Mouse (Mus musculus) heart, embryonic 15.5 days (tissue): Measurements from ENCODE around the gene Zdhhc13. TPM values are rescaled to one million over a fixed set of nuclear protein-coding genes. Genes with fewer than 3 reads are reported as not detected.

ENCODE experiments used
- ATAC-seq: fragments of 200-750 bp; cut with Nextera tagmentation; replicated peaks from 2 replicates; pipeline ENCODE4 v1.8.0; 2017; ENCODE audit warnings: low read depth, moderate TSS enrichment; ENCODE audit not compliant: insufficient number of reproducible peaks, insufficient read depth, low FRiP score
- H3K27ac ChIP-seq: fragments of 300-500 bp; sonication (generic); 2 replicates; pipeline ENCODE4 v1.5.1; 2015; ENCODE audit warnings: mild to moderate bottlenecking, inconsistent platforms
- H3K27me3 ChIP-seq: fragments of 300-500 bp; sonication (generic); 2 replicates; pipeline ENCODE4 v1.6.1; 2015; ENCODE audit warnings: inconsistent platforms
- H3K36me3 ChIP-seq: fragments of 300-500 bp; sonication (generic); 2 replicates; pipeline ENCODE4 v1.6.1; 2015; ENCODE audit warnings: mild to moderate bottlenecking, inconsistent platforms
- H3K4me1 ChIP-seq: fragments of 300-500 bp; sonication (generic); replicated peaks from 2 replicates; pipeline ENCODE4 v1.6.1; 2015; ENCODE audit warnings: inconsistent platforms
- H3K4me2 ChIP-seq: fragments of 300-500 bp; sonication (generic); 2 replicates; pipeline ENCODE4 v1.6.1; 2015; ENCODE audit warnings: inconsistent platforms, mild to moderate bottlenecking, moderate library complexity
- H3K4me3 ChIP-seq: fragments of 300-500 bp; sonication (generic); 2 replicates; pipeline ENCODE4 v1.5.1; 2015; ENCODE audit warnings: mild to moderate bottlenecking, inconsistent platforms
- H3K9ac ChIP-seq: fragments of 300-500 bp; sonication (generic); 2 replicates; pipeline ENCODE4 v1.6.1; 2015; ENCODE audit warnings: mild to moderate bottlenecking, inconsistent platforms
- H3K9me3 ChIP-seq: fragments of 300-500 bp; sonication (generic); replicated peaks from 2 replicates; pipeline ENCODE4 v1.6.1; 2016; ENCODE audit warnings: inconsistent platforms
- WGBS: fragments of 180-500 bp; shearing (Covaris S2); methylation state at CpG from one replicate; pipeline ENCODE4 v1.1.7; 2015; ENCODE audit warnings: mixed read lengths; 5-methylcytosine and 5-hydroxymethylcytosine counted together
- polyA plus RNA-seq: library from polyadenylated mRNA; unstranded; fragments of >200 nt; fragmentation: Nextera tagmentation; extraction: Ambion mirVana; gene quantifications from 2 replicates; pipeline ENCODE4 v1.2.1, GENCODE M21; 2015

The Zdhhc13 gene
- polyA plus RNA-seq, 1 experiment from 2014 or later = 31.2 TPM

GRCm38 (mm10) chr7:48825170-48825569 is 36.4 kb downstream of the Zdhhc13 start:
- Histone ChIP-seq H3K4me2 (no peak overlapping the region), H3K4me3 (no peak overlapping the region), H3K27ac (peak overlapping the region; percentile 60), H3K9me3 (no peaks in the 10 kb centered on the region), H3K36me3 (peaks cover 36% of the 10 kb centered on the region), H3K4me1 (peaks cover 41% of the 10 kb centered on the region), H3K9ac (no peak overlapping the region), H3K27me3 (no peaks in the 10 kb centered on the region)
- 36% methylated on average over 6 of the region's 6 CpGs for WGBS
- ATAC-seq = peak; percentile 73

GRCm38 (mm10) chr7:48829177-48829910 is 40.5 kb downstream of the Zdhhc13 start:
- Histone ChIP-seq H3K27ac (peak overlapping the region; percentile 83), H3K4me3 (no peak overlapping the region), H3K4me2 (no peak overlapping the region), H3K36me3 (peaks cover 42% of the 10 kb centered on the region), H3K27me3 (no peaks in the 10 kb centered on the region), H3K4me1 (peaks cover 77% of the 10 kb centered on the region), H3K9me3 (no peaks in the 10 kb centered on the region), H3K9ac (no peak overlapping the region)
- peak; percentile 75 for ATAC-seq
- 27% methylated on average over 5 of the region's 5 CpGs for WGBS

- H3K9ac ChIP-seq = no peak overlapping the region
- no peaks in the 10 kb centered on the region for H3K9me3 ChIP-seq
- H3K27me3 ChIP-seq = no peaks in the 10 kb centered on the region
- no peak overlapping the region for H3K4me2 ChIP-seq
- peaks cover 44% of the 10 kb centered on the region for H3K36me3 ChIP-seq
- 10% methylated on average over 2 of the region's 2 CpGs for WGBS
- H3K4me3 ChIP-seq = no peak overlapping the region
- H3K4me1 ChIP-seq = peaks cover 78% of the 10 kb centered on the region
- ATAC-seq = peak; percentile 70
- H3K27ac ChIP-seq = peak overlapping the region; percentile 83
Observed at GRCm38 (mm10) chr7:48830395-48830794, 41.6 kb downstream of the Zdhhc13 start.

- Histone ChIP-seq H3K9ac (peak overlapping the region; percentile 33; the same call in 1 of the 2 replicates), H3K9me3 (no peaks in the 10 kb centered on the region), H3K4me3 (no peak overlapping the region), H3K27me3 (no peaks in the 10 kb centered on the region), H3K36me3 (peaks cover 39% of the 10 kb centered on the region), H3K4me2 (no peak overlapping the region), H3K27ac (peak overlapping the region; percentile 83), H3K4me1 (peaks cover 75% of the 10 kb centered on the region)
- ATAC-seq = no peak
- 47% methylated on average over 1 of the region's 1 CpGs for WGBS
Observed at GRCm38 (mm10) chr7:48832735-48833134, 43.9 kb downstream of the Zdhhc13 start.

GRCm38 (mm10) chr7:48834371-48834970 is 45.7 kb downstream of the Zdhhc13 start:
- Histone ChIP-seq H3K4me1 (peaks cover 72% of the 10 kb centered on the region), H3K36me3 (peaks cover 45% of the 10 kb centered on the region), H3K27ac (peak overlapping the region; percentile 83), H3K4me3 (no peak overlapping the region), H3K4me2 (no peak overlapping the region), H3K9ac (no peak overlapping the region), H3K9me3 (no peaks in the 10 kb centered on the region), H3K27me3 (no peaks in the 10 kb centered on the region)
- ATAC-seq = no peak
- WGBS = 46% methylated on average over 4 of the region's 4 CpGs

GRCm38 (mm10) chr7:48834989-48835626 is 46.3 kb downstream of the Zdhhc13 start:
- H3K9me3 ChIP-seq = no peaks in the 10 kb centered on the region
- H3K9ac ChIP-seq = no peak overlapping the region
- no peak for ATAC-seq
- H3K36me3 ChIP-seq = peaks cover 45% of the 10 kb centered on the region
- H3K27ac ChIP-seq = peak overlapping the region; percentile 83
- peaks cover 73% of the 10 kb centered on the region for H3K4me1 ChIP-seq
- H3K4me2 ChIP-seq = no peak overlapping the region
- no peak overlapping the region for H3K4me3 ChIP-seq
- H3K27me3 ChIP-seq = no peaks in the 10 kb centered on the region
- 85% methylated on average over 12 of the region's 12 CpGs for WGBS

GRCm38 (mm10) chr7:48836949-48837348 is 48.1 kb downstream of the Zdhhc13 start:
- H3K27ac ChIP-seq = no peak overlapping the region
- no peak for ATAC-seq
- no peaks in the 10 kb centered on the region for H3K9me3 ChIP-seq
- WGBS = 38% methylated on average over 6 of the region's 6 CpGs
- peaks cover 71% of the 10 kb centered on the region for H3K4me1 ChIP-seq
- no peaks in the 10 kb centered on the region for H3K27me3 ChIP-seq
- H3K4me2 ChIP-seq = no peak overlapping the region
- H3K4me3 ChIP-seq = no peak overlapping the region
- H3K9ac ChIP-seq = no peak overlapping the region
- H3K36me3 ChIP-seq = peaks cover 40% of the 10 kb centered on the region

- H3K27ac ChIP-seq = no peak overlapping the region
Observed at GRCm38 (mm10) chr7:48838434-48838833, 49.6 kb downstream of the Zdhhc13 start.

GRCm38 (mm10) chr7:48840545-48840944 is 51.7 kb downstream of the Zdhhc13 start:
- ATAC-seq = peak; percentile 62
- 46% methylated on average over 2 of the region's 2 CpGs for WGBS
- Histone ChIP-seq H3K27ac (peak overlapping the region; percentile 89), H3K9ac (peak overlapping the region; percentile 31), H3K4me3 (no peak overlapping the region), H3K27me3 (no peaks in the 10 kb centered on the region), H3K4me2 (peak overlapping the region; percentile 40), H3K36me3 (peaks cover 14% of the 10 kb centered on the region; the same call in 1 of the 2 replicates), H3K9me3 (no peaks in the 10 kb centered on the region), H3K4me1 (peaks cover 65% of the 10 kb centered on the region)

More at GRCm38 (mm10) chr7:48838434-48838833, 49.6 kb downstream of the Zdhhc13 start:
- H3K4me2 ChIP-seq = no peak overlapping the region
- no peak for ATAC-seq
- H3K4me1 ChIP-seq = peaks cover 70% of the 10 kb centered on the region
- no peak overlapping the region for H3K4me3 ChIP-seq
- 42% methylated on average over 2 of the region's 2 CpGs for WGBS
- H3K9ac ChIP-seq = no peak overlapping the region
- peaks cover 28% of the 10 kb centered on the region; the same call in 1 of the 2 replicates for H3K36me3 ChIP-seq
- no peaks in the 10 kb centered on the region for H3K9me3 ChIP-seq
- H3K27me3 ChIP-seq = no peaks in the 10 kb centered on the region

- Histone ChIP-seq H3K4me1 (peaks cover 63% of the 10 kb centered on the region), H3K27me3 (no peaks in the 10 kb centered on the region), H3K36me3 (peaks cover 13% of the 10 kb centered on the region; the same call in 1 of the 2 replicates), H3K9me3 (no peaks in the 10 kb centered on the region), H3K27ac (peak overlapping the region; percentile 89), H3K4me3 (no peak overlapping the region), H3K4me2 (peak overlapping the region; percentile 67), H3K9ac (no peak overlapping the region)
- no peak for ATAC-seq
- 40% methylated on average over 4 of the region's 4 CpGs for WGBS
Observed at GRCm38 (mm10) chr7:48841538-48841937, 52.7 kb downstream of the Zdhhc13 start.

GRCm38 (mm10) chr7:48842353-48842752 is 53.5 kb downstream of the Zdhhc13 start:
- H3K27ac ChIP-seq = peak overlapping the region; percentile 89
- 17% methylated on average over 3 of the region's 3 CpGs for WGBS

More at GRCm38 (mm10) chr7:48842353-48842752, 53.5 kb downstream of the Zdhhc13 start:
- no peaks in the 10 kb centered on the region for H3K27me3 ChIP-seq
- peaks cover 63% of the 10 kb centered on the region for H3K4me1 ChIP-seq
- ATAC-seq = no peak; the same call in 1 of the 2 replicates
- no peaks in the 10 kb centered on the region for H3K9me3 ChIP-seq
- peaks cover 13% of the 10 kb centered on the region; the same call in 1 of the 2 replicates for H3K36me3 ChIP-seq
- peak overlapping the region; percentile 67 for H3K4me2 ChIP-seq
- H3K4me3 ChIP-seq = peak overlapping the region; percentile 58
- peak overlapping the region; percentile 20; the same call in 1 of the 2 replicates for H3K9ac ChIP-seq
